Mouse (Mus musculus) left cerebral cortex, adult 2 months (tissue): ENCODE measurements at regions not wholly inside any gene's neighbourhood (a gene's known extent, or its start where the extent isn't known, plus 50 kb on each side); places are given as distances from the start of the nearest gene placed in this dataset.

Experiments used
- DNase-seq, 2 experiments: peaks; one replicate each; pipeline ENCODE4 v3.0.0; 2021 to 2022; ENCODE audit warnings: low spot score in 2 of 2, mixed read lengths in 1 of 2; ENCODE audit errors: extremely low spot score in 1 of 2
- H3K27ac ChIP-seq: fragments of 200-600 bp; 2 replicates; pipeline ENCODE4 v1.8.1; 2022
- H3K4me3 ChIP-seq: fragments of 200-600 bp; 2 replicates; pipeline ENCODE4 v1.8.1; 2022
- CTCF ChIP-seq: fragments of 200-600 bp; IDR thresholded peaks from 2 replicates; pipeline ENCODE4 v1.8.1; 2022; ENCODE audit warnings: antibody characterized with exemption, mild to moderate bottlenecking, moderate library complexity
- intact Hi-C: fragments of 180-260 bp; cut with DNase I; formaldehyde crosslinking; loops from one replicate; pipeline ENCODE4 v1.15.1; 2025

DNA sequence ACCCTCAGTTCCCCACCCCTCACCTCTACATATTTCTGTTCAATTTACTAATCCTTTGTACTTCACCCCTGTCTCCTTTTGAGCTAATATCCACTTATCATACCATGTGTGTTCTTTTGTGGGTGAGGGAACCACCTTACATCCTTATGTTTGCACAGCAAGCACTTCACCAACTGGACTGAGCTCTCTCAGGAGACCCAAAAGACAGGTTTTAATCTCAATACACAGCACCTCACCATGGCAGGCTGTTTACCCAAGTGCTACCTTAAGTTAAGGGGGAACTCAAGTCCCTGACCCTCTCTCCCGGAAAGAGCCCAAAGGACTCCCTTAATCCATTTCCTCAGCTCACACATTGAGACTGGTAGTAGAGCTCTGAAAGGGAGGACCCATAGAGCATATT, 62.3 kb upstream of the Agr3 start:
- no peak for DNase-seq
- H3K27ac ChIP-seq: no peak overlapping the region
- TF ChIP-seq CTCF: no peak
- intact Hi-C loops: no loop called here
- H3K4me3 ChIP-seq: no peak overlapping the region

DNA sequence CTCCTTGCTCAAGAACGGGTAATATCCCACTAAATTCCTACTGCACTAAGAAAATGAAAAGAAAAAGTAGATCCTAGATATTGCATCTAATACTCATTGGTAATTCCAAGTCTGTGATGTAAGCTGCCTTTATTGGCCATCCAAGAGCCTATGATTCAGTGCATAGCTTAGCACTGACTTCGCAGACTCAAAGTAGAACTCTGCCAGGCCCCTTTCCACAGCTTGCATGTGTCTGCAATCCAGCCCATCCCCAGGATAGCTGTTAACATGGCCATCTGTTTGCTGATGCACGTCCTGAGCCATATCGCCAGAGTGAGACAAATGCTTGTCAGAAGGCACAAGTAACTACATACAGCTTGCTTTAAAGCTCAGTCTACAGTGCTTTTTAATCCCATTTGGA, 72.3 kb upstream of the Agr3 start:
- DNase-seq: peak; percentile 16 to 17
- H3K27ac ChIP-seq: no peak overlapping the region
- no peak overlapping the region for H3K4me3 ChIP-seq
- TF ChIP-seq CTCF: no peak
- intact Hi-C loops: no loop called here

DNA sequence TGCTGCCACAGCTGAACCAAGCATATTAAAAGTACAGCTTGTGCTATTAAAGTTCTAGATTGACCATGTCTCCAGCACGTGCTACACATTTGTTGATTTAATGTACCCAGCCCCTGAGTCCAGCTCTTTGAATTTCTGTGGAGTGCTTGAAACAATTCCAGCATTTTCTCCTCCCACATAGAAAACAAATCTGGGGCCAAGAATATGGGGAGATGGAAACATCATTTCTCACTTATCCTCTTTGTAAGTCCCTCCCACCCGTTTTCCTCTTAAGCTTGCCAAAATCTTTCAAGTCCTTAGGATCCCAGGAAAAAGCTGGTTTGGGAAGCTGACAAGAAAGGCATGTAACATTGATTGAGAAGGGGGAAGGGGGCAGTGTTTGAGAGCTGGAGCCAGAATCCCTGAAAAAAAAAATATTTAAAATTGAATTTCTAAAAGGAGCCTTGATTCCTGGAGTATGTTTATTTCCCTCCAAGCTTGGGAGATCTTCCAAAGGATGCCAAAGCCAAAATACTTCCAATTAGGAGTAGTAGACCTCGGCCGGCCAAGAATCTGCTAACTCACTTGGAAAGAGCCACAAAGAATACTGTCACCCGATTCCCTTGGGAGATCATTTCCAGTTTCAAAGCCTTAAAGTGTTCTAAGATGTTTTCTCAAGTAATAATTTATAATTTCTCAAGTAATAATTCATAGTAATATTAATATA, 78.4 kb upstream of the Agr3 start:
- DNase-seq: no peak
- intact Hi-C loops: no loop called here
- H3K27ac ChIP-seq: 0 out of 2 replicates have a peak overlapping the region, but pooled peaks have one; percentile 1
- no peak overlapping the region for H3K4me3 ChIP-seq
- no peak for TF ChIP-seq CTCF

DNA sequence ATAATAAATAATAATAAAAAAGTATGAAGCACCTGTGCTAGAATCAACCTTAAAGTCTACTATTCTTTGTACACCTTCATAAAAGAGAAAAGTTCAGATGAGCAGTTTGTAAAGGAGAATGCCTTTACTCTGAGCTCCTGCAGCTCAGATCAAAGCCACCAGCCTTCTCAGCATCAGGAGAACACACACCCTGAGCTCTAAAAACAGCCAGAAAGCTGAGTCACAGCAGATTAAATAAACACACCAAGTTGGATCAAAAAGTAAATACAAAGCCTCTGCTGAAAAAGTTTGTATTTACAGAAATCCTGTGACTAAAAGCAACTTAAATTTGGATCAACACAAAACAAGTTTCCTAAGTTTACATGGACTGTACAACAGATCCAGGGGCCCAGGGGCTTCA, 88.5 kb upstream of the Agr3 start:
- no peak overlapping the region for H3K4me3 ChIP-seq
- no peak for TF ChIP-seq CTCF
- DNase-seq: no peak
- H3K27ac ChIP-seq: no peak overlapping the region
- intact Hi-C loops: loop anchor here (10.0 kb wide), 1 partner anchor 612 kb away; no protein-coding TSS in a partner anchor

DNA sequence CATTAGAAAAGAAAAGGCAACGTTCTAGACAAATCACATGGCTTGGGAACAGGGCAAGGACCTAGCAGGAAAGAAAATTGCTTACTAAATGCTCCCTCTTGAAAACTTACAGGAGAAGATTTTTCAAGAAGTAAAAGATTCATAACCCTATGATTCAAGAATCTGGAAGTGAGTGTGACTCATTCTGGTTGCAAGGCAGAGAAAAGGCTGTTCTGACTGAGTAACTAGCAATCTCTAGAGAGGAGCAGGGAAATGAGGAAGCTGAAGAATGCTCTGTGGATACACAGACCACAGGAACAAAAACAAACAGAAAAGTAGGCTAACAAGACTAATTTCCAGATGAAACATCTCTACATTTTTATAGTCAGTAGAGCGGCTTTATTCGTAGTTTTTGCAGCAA, 92.1 kb upstream of the Agr3 start:
- no peak for TF ChIP-seq CTCF
- intact Hi-C loops: loop anchor here (2.0 to 10.0 kb wide), 2 partner anchors 524 to 608 kb away; no protein-coding TSS in a partner anchor
- Histone ChIP-seq H3K4me3 (no peak overlapping the region), H3K27ac (no peak overlapping the region)
- no peak for DNase-seq

DNA sequence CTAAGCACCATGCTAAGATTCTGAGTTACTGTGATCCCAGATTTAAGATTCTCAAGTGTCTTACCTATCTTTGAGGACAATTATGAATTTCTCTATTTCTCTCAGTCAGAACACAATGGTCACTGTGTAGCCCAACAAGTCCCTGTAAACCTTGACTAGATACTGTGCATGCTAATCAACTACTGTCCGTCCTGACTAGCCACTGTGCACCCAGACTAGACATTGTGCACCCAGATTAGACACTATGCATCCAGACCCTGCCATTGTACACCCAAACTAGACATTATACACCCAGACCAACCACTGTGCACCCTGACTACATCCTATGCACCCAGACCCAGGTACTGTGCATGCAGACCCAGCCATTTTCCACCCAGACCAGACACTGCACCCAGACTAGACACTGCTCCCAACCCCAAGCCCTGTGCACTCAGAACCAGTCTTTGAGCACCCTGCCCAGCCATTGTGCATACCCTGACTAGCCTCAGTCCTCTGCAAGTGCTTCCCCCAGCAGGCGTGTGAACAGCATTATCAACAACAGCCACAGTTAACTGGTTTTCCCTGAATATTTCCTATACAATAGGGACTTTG, 93.4 kb upstream of the Agr3 start:
- TF ChIP-seq CTCF: no peak
- Histone ChIP-seq H3K4me3 (no peak overlapping the region), H3K27ac (no peak overlapping the region)
- DNase-seq: no peak
- intact Hi-C loops: loop anchor here (1.0 to 10.0 kb wide), 3 partner anchors 300 to 607 kb away; no protein-coding TSS in a partner anchor

DNA sequence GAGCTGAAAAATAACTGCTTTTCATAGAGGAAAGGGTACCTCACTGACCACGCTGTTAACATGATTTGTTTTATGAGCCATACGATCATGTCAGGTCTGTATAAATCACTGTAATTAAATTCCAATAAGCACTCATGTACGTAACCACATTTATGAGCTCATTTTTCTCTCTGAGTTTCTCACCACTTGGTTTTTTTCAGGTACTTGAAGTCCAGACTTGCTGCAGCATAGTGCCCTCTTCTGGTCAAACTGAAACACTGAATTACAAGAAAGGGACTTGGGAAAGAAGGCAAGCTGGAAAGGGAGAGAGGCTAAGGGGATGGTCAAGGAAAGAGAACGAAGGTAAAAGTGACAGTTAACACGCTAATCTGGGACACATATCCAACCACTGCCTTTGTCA, 94.2 kb upstream of the Agr3 start:
- intact Hi-C loops: loop anchor here (1.0 to 10.0 kb wide), 2 partner anchors 299 to 606 kb away; no protein-coding TSS in a partner anchor
- no peak overlapping the region for H3K27ac ChIP-seq
- DNase-seq: peak in 1 of 2 experiments; percentile 22
- no peak overlapping the region for H3K4me3 ChIP-seq
- TF ChIP-seq CTCF: peak; percentile 84

DNA sequence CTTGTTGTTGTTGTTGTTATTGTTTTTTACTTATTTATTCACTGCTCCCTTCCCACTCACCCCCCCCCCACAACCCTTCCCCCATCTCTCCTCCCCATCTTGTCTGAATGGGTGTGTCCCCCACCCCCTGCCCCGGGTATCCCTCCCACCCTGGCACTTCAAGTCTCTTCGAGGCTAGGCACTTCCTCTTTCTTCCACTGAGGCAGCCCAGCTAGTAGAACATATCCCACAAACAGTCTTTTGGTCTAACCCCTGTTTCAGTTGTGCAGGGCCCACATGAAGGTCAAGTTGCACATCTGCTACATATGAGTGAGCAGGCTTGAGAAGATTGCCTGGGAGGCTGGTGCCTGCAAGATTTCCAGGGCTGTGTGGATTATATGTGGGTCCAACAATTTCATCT, 97.6 kb upstream of the Agr3 start:
- DNase-seq: no peak
- intact Hi-C loops: no loop called here
- no peak overlapping the region for H3K27ac ChIP-seq
- H3K4me3 ChIP-seq: no peak overlapping the region
- TF ChIP-seq CTCF: no peak

DNA sequence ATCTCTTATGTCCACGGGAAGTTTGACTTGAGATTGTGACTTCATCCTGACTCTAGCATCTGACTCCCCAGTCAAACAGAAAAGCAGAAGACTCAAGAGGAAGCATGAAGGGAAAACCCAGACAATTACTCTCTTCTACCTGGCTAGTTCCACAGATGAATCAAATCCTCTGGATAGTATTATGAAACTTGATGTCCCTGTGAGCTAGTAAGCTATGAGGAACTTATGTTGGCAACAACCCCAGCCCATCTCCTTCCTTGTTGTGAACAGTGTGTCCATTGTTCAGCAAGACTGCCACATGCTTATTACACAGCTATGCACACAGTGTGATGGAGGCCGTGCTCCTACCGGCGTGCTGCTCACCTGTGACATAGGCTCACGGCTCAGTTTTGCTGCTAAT, 98.4 kb upstream of the Agr3 start:
- Histone ChIP-seq H3K4me3 (no peak overlapping the region), H3K27ac (no peak overlapping the region)
- intact Hi-C loops: no loop called here
- no peak for TF ChIP-seq CTCF
- DNase-seq: no peak

DNA sequence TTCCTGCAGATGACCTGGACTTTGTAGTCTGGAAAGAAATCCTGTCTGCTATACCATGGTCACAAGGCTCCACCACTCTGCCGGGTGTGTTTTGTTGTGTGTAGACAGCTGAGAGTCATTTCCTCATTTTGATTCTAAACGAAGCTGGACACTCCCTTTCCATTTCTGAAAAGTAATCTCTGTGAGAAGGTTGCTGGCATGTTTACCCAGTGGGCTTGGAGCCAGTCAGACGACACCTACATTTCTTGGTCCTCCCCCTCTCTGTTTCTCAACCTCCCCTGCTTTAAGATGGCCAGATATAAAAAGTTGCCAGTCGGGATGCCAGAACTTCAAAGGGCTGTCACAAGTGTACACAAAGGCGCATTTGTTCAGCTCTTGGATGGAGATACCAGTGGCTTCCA, 100.8 kb upstream of the Agr3 start:
- no peak for DNase-seq
- intact Hi-C loops: no loop called here
- TF ChIP-seq CTCF: no peak
- Histone ChIP-seq H3K4me3 (no peak overlapping the region), H3K27ac (no peak overlapping the region)

DNA sequence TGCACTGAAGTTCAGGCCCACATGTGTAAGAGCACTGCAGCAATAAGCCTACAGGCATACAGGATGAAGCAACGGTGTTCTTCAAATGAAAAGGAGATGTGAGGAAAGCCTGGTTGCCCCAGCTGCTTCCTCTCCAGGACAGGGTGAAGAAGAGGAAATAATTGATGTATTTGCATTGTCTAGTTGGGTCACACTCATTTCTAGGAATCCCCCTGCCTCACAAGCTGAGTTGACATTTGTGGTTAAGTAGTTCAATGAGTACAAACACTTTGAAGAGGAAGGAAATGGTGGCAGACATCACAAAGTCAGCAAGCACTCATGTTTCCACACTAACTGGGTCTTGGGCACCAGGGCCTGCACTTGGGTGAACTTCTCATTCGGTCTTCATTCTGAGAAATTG, 126.2 kb upstream of the Agr3 start:
- TF ChIP-seq CTCF: no peak
- DNase-seq: no peak
- Histone ChIP-seq H3K27ac (no peak overlapping the region), H3K4me3 (no peak overlapping the region)
- intact Hi-C loops: no loop called here

DNA sequence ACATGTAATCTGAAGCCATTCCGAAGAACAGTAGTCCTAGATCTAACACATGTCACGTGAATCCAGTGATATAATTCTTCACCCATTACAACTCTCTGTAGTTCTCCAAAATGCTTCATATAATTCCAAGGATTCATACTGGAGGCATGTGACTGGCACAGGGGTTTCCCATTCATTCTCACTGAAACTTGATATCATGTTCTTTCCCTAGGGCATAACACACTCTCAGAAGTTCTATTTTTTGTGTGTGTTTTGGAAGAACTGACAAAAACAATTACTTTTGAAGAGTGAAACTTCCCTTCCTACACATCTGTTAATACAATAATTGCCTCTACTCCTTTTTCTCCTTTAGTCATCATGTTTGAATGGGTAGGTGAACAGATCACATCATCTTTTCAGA, 150.0 kb upstream of the Agr3 start:
- DNase-seq: no peak
- no peak for TF ChIP-seq CTCF

More for the DNA sequence above, 150.0 kb upstream of the Agr3 start:
- intact Hi-C loops: no loop called here
- Histone ChIP-seq H3K4me3 (no peak overlapping the region), H3K27ac (no peak overlapping the region)
